Mouse (Mus musculus) thymus, postnatal 25 days (tissue): ENCODE measurements around the gene Wdr26.
A peak's percentile ranks its signal among the peaks of the same experiment; 100 is the strongest.

ENCODE experiments used
- DNase-seq: peaks from one replicate; pipeline ENCODE4 v3.0.0; 2022

Gene Wdr26

GRCm38 (mm10) chr1:181211920-181212633 is at the start of gene Wdr26:
Gene Wdr26, minus strand, starts transcription at chr1:181212001.
- DNase-seq: peak; percentile 85

DNA sequence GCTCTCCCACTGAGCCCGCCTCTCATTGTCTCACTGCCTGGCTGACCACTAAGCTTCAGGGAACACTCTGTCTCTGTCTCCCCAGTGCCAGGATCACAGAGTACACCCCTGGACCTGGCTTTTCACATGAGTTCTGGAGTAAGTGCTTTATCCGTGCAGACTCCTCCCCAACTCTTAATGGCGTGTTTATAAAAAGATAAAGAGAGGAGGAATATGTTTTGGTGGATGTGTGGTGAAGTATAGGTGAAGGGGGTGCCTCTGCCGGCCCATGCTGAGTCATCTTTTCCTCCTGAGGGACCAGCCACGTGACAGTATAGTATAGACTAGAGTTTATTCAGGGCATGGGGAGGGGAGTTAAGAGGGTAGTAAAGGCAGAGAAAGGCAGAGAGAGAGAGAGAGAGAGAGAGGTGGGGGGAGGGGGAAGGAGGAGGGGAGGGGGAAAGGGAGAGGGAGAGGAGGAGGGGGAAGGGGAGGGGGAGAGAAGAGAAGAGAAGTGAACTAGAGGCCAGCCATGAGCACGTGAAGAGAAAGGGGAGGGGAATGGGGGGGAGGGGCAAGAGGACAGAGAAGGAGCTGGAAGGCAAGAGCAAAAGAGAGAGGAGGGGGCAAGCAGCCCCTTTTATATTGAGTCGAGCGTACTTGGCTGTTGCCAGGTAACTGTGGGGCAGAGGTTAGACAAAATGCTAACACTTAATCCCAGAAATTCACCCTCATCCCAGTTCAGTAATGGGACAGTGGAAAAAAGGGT is 49.3 kb upstream of the Wdr26 start:
- DNase-seq: no peak

DNA sequence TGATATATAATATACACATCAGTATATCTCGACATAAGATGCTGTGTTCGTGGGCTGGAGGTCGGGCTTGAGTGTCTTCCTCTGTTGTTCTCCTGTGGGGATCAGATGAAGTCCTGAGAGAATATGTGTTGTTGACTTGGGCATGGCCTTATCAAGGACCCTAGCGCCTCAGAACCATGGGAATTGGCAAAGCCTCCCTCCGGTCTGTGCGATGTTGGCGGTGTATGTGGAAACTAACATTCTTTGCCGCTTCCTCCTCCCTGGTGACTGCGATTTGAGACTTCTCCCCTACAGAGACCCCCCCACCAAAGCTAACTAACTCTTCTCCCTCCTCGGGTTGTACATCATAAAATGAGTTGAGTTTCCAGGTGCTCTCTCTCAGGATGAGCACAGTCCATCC is 48.6 kb upstream of the Wdr26 start:
- DNase-seq: no peak

GRCm38 (mm10) chr1:181259626-181260410 is 48.0 kb upstream of the Wdr26 start:
- DNase-seq: no peak

DNA sequence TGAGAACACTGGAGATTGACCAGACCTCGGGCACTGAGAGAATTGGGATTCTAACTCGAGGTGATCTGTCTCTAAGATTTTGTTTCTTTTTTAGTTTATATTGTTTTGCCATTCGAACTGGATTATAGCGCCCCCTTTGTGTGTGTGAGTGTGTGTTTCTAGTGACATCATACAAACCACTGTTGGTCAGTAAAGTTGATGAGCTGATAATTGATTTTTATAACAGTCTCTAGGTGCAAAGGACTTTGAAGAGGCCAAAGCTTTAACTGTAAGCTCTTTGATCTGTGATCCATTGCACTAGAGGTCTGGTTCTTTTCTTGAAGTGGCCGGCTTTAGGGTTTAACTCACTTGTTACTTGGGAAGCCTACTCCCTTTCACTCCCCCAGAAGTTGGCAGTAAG is 47.3 kb upstream of the Wdr26 start:
- DNase-seq: no peak

- DNase-seq: no peak
These were observed 46.8 kb upstream of the Wdr26 start for GRCm38 (mm10) chr1:181258616-181259015.

GRCm38 (mm10) chr1:181257585-181258555 is 46.1 kb upstream of the Wdr26 start:
- DNase-seq: no peak

- DNase-seq: peak; percentile 70
These were observed 45.1 kb upstream of the Wdr26 start for GRCm38 (mm10) chr1:181256689-181257584.

DNA sequence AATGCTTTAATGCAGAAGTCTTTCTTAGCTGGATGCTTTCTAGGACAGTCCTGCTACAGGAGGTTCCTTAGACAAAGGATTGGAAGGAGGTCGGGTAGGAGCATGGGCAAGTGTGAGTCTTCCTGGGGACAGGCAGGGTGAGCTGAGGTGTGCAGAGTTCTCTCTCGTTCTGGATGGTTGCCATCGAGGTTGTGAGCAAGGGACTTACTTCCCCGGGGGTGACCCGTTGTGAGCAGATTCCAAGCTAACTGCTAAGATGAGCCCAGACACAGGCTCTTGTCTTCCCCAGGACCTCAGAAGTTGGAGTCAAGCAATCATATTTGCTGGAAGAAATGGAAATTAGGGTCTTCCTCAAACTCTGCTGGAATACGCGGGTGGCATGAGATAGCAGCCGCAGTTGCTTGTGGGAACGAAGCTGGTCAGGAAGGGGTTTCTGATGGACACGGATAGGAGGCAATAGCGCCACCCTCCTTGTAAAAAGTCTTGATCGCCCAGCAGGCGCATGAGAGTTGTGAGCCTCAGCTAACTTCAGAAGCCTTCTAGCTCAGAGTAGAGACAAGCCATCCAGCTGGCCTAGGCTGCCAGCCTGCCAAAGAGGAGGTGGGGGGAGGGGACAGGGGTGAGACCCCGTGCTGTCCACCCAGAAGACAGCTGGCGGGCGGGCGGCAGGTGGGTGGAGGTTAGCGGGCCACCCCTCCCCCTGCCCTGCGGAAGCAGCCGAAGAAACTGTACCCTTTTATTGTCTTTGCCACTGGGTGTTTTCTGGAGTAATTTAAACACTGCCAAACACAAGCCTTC is 44.3 kb upstream of the Wdr26 start:
- DNase-seq: peak; percentile 81

DNA sequence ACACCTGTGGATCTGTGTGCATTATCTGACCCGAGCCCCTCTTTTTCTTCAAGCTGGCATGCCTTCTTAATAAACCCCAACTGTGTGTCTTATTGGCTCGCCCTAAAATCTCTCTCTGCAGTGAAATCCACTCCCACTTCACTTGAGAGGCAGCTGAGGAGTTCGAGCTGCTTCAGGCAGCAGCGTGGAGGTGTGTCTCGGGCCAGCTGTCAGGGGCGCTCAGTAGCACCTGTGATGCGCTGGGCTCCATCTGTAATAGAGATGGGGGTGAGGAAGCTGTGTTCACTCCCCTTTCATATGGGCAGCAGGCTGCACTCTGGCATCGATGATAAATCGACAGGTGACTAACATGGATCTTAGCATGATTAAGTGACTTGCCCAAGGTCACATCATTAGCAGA is 43.6 kb upstream of the Wdr26 start:
- DNase-seq: peak; percentile 49

- DNase-seq: no peak
These were observed 39.8 kb upstream of the Wdr26 start for GRCm38 (mm10) chr1:181251624-181252023.

DNA sequence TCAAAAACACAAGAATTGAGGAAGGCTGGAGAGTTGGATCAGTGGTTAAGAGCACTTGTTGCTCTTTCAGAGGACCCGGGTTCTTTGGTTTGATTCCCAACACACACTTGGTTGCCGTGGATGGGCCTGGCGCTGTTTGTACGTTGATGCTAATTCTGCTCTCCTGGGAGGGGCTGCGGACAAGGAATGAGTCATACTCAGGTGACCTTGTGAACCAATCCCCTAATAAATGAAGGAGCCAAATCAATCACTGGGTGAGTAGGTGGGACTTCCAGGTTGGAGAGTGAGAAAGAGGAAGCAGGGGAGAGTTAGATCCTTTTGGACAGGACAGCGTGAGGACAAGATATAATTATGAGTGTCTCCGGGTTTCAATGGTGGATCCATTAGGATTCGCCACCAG is 39.2 kb upstream of the Wdr26 start:
- DNase-seq: no peak

GRCm38 (mm10) chr1:181249537-181249936 is 37.7 kb upstream of the Wdr26 start:
- no peak for DNase-seq

GRCm38 (mm10) chr1:181247175-181247574 is 35.4 kb upstream of the Wdr26 start:
- DNase-seq: no peak

DNA sequence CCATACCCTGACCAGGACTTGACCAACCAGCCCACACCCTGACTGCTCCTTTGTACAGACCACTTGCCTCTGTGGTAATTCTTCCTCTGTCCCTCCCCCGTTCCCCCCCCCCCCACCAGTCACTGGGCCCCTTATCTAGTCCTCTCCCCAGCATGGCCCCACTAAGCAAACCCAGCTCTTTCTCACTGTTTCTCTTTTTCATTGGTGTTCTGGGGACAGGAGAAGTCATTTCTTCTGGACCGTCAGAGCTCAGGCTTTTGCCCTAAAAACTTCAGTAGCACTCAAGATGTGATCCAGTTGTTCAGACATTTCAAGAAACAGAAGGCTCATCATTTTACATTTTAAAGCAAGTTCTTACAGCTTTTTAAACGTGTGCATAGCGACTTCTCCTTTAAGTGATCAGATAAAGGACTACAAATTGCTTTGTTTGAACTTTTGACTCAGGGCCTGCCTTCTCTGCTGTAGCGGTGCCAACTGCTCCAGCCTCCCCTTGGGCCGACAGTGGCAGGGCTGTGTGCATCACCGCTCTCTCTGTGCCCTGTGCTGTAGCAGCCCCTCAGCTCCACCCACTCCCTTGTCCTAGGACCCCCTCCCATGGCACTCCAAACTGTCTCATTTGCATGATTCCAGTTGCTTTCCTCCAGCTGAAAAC is 34.8 kb upstream of the Wdr26 start:
- DNase-seq: no peak

GRCm38 (mm10) chr1:181245554-181246486 is 34.0 kb upstream of the Wdr26 start:
- DNase-seq: no peak

DNA sequence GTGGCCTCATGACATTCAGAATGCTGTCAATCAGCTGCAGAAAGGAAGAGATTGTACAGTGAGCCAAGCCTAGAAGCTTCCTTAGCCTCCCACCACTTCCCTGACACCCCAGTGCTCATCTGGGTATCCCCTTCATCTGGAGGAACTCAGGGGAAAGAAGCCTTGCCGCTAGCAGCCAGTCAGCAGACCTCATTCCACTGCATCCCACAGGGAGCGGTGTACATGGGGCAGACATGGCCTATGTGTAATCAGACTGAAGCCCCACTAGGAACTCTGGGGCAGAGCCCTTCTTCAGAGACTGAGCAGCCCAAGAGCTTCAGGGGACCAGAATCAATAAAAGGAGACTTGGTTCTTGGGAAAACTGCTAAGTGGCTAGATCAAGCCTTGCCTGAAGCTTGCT is 33.3 kb upstream of the Wdr26 start:
- DNase-seq: no peak

DNA sequence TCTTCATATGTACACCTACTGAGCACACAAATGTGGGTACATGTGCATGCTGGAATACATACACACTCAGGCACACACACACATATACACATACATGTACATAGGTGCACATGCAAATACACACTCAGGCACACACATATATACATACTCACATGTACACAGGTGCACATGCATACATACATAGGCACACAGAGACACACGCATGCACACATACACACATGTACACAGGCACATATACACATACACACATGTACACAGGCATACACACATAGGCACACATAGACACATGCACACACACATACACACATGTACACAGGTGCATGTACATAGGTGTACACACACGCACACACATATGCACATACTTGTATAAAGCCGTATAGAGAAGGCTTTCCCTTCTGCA is 29.4 kb upstream of the Wdr26 start:
- no peak for DNase-seq

DNA sequence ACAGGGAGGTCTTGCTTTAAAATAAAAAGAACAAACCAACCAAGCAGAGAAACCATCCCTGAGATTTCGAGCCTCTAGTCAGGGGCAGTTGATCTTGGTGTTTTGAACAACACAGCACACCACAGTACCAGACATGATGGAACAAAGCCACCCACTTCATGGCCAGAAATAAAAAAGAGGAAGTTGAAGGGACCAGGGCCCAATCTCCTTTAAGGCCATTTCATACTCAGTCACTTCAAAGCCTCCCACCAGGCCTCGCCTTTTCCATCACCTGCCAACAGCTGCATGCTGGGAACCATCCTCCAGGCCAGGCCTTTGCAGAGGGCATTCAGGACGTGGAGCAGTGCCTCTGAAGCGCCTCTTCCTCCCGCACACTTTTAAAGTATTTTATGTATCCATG is 25.5 kb upstream of the Wdr26 start:
- DNase-seq: no peak
